Comparison of ENCODE assay signal across 28 mouse cellular contexts in the genomic region with DNA sequence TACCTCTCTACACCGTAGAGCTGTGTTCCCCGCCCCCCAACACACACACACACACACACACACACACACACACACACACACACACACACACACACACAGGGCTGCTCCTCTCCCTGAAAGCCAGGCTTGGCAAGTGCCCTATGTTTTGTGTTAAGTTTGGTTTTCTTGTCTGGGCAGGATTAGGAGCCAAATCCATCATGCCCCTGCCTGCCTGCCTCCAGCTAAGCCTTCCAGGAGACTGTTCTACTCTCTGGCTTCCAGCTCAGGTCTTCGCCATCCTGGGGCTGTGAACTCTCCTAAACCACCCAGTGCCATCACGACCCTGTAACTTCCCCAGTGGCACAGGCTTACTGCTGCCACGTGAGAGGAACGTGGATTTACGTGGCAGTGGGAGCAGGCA. TPM values are rescaled to one million over a fixed set of nuclear protein-coding genes. Genes with fewer than 3 reads are reported as not detected.
DNase-seq lines count a peak whose midpoint lies in the region; ATAC-seq and TF ChIP-seq lines count a peak whose summit lies in the region.
"Had no signal": no experiment of that assay in that cellular context is flagged by ENCODE, and none has a peak within 500 bp of the region (broad histone marks: within the 10 kb centered on the region; RNA-seq: fewer than 3 reads in every experiment).

No protein-coding gene starts in this region.

- no peak for TF ChIP-seq POLR2A in heart, adult 2 months (IDR thresholded peaks at IDR 0.05; ENCODE audit: insufficient read depth, low read depth, low read length)

- no peak overlapping the region for H3K9ac ChIP-seq in heart, embryonic 11.5 days (ENCODE audit: low read depth, low read length)
- H3K9ac ChIP-seq in heart, adult 2 months (ENCODE audit: low read depth, low read length) = no peak overlapping the region
- H3K9ac ChIP-seq in liver, embryonic 16.5 days (ENCODE audit: low read depth, low read length) = peak overlapping the region; percentile 58
- no peak overlapping the region for H3K9ac ChIP-seq in intestine, postnatal 0 days (ENCODE audit: low read depth, low read length)
- H3K9ac ChIP-seq: forebrain, embryonic 12.5 days; intestine, embryonic 15.5 days; kidney, embryonic 15.5 days; lung, embryonic 15.5 days; midbrain, embryonic 15.5 days; neural tube, embryonic 12.5 days had no signal

- H3K4me2 ChIP-seq in heart, embryonic 11.5 days = peak overlapping the region; percentile 40; the same call in 1 of the 2 replicates
- H3K4me2 ChIP-seq in liver, embryonic 16.5 days (ENCODE audit: low read depth, low read length) = peak overlapping the region; percentile 59
- no peak overlapping the region for H3K4me2 ChIP-seq in intestine, postnatal 0 days (replicated peaks; ENCODE audit: low read depth)
- H3K4me2 ChIP-seq: forebrain, embryonic 12.5 days; intestine, embryonic 15.5 days; kidney, embryonic 15.5 days; lung, embryonic 15.5 days; midbrain, embryonic 15.5 days; neural tube, embryonic 12.5 days had no signal

- WGBS in heart, embryonic 11.5 days (ENCODE audit: insufficient replicate concordance) = 78% methylated on average over 7 of the region's 7 CpGs
- WGBS in heart, adult 2 months = 83% methylated on average over 6 of the region's 7 CpGs
- WGBS in liver, embryonic 16.5 days (ENCODE audit: insufficient replicate concordance) = 76% methylated on average over 7 of the region's 7 CpGs
- 83% methylated on average over 7 of the region's 7 CpGs for WGBS in intestine, postnatal 0 days

- H3K27ac ChIP-seq in heart, embryonic 11.5 days (ENCODE audit: low read depth, low read length) = no peak overlapping the region
- no peak overlapping the region for H3K27ac ChIP-seq in heart, adult 2 months
- H3K27ac ChIP-seq in liver, embryonic 16.5 days (ENCODE audit: low read length) = peak overlapping the region; percentile 45
- no peak overlapping the region for H3K27ac ChIP-seq in intestine, postnatal 0 days (ENCODE audit: low read depth, low read length)
- H3K27ac ChIP-seq: forebrain, embryonic 12.5 days; hindbrain, embryonic 10.5 days; intestine, embryonic 15.5 days; kidney, embryonic 15.5 days; left cerebral cortex, adult 2 months; lung, embryonic 15.5 days; midbrain, embryonic 15.5 days; neural tube, embryonic 12.5 days had no signal

- H3K27me3 ChIP-seq in heart, embryonic 11.5 days (ENCODE audit: control insufficient read depth, insufficient read depth, low read length) = peaks cover 8% of the 10 kb centered on the region
- peaks cover 3% of the 10 kb centered on the region for H3K27me3 ChIP-seq in heart, adult 2 months (ENCODE audit: control insufficient read depth, insufficient read depth, low read length)
- H3K27me3 ChIP-seq in liver, embryonic 16.5 days (ENCODE audit: control insufficient read depth, insufficient read depth, low read depth, low read length) = peaks cover 2% of the 10 kb centered on the region; the same call in 1 of the 2 replicates
- H3K27me3 ChIP-seq in intestine, postnatal 0 days (replicated peaks; ENCODE audit: control insufficient read depth, insufficient read depth, low read length) = no peaks in the 10 kb centered on the region
- H3K27me3 ChIP-seq: intestine, embryonic 15.5 days had no signal

- DNase-seq in heart, adult 2 months = no peak
- peak; percentile 63 for DNase-seq in urinary bladder, postnatal 14 days (ENCODE audit: low spot score)
- no peak for DNase-seq in urinary bladder, adult 2 months (ENCODE audit: low spot score)
- DNase-seq in thymus, postnatal 25 days = no peak
- DNase-seq: adrenal gland, postnatal 14 days; cerebellum, adult 8-10 months; cerebellum, postnatal 36 days; embryo, embryonic 11 days; gastrocnemius, postnatal 25 days; heart, postnatal 10 days; kidney, postnatal 4 days; lung, postnatal 36 days; thymus, adult 18-20 months had no signal

- H3K4me3 ChIP-seq in heart, embryonic 11.5 days (ENCODE audit: low read depth, low read length) = peak overlapping the region; percentile 3; the same call in 1 of the 2 replicates
- no peak overlapping the region for H3K4me3 ChIP-seq in heart, adult 2 months
- H3K4me3 ChIP-seq in liver, embryonic 16.5 days (ENCODE audit: low read depth, low read length) = peak overlapping the region; percentile 81
- H3K4me3 ChIP-seq in intestine, postnatal 0 days (ENCODE audit: low read depth, low read length) = no peak overlapping the region
- H3K4me3 ChIP-seq: forebrain, embryonic 12.5 days; hindbrain, embryonic 10.5 days; intestine, embryonic 15.5 days; kidney, embryonic 15.5 days; left cerebral cortex, adult 2 months; lung, embryonic 15.5 days; megakaryocyte, embryonic 14.5 days; midbrain, embryonic 15.5 days; neural tube, embryonic 12.5 days had no signal

- no peak for TF ChIP-seq CTCF in heart, adult 2 months (IDR thresholded peaks at IDR 0.05)
- no peak for TF ChIP-seq CTCF in intestine, postnatal 0 days (IDR thresholded peaks at IDR 0.05; ENCODE audit: low read depth)

- no peaks in the 10 kb centered on the region for H3K36me3 ChIP-seq in heart, embryonic 11.5 days (ENCODE audit: control insufficient read depth, insufficient read depth, low read length)
- H3K36me3 ChIP-seq in heart, adult 2 months (ENCODE audit: control insufficient read depth, insufficient read depth, low read length) = no peaks in the 10 kb centered on the region
- peaks cover 12% of the 10 kb centered on the region for H3K36me3 ChIP-seq in liver, embryonic 16.5 days (ENCODE audit: control insufficient read depth, insufficient read depth)
- H3K36me3 ChIP-seq in intestine, postnatal 0 days (ENCODE audit: control insufficient read depth, insufficient read depth) = no peaks in the 10 kb centered on the region
- H3K36me3 ChIP-seq: forebrain, embryonic 12.5 days; hindbrain, embryonic 10.5 days; intestine, embryonic 15.5 days; kidney, embryonic 15.5 days; lung, embryonic 15.5 days; midbrain, embryonic 15.5 days; neural tube, embryonic 12.5 days had no signal

- ATAC-seq in heart, embryonic 11.5 days (replicated peaks; ENCODE audit: insufficient number of reproducible peaks, low FRiP score, low TSS enrichment) = no peak
- ATAC-seq in liver, embryonic 16.5 days (ENCODE audit: low read depth) = no peak
- ATAC-seq in intestine, postnatal 0 days = no peak
- ATAC-seq: CD4-positive, CD25-positive, alpha-beta regulatory T cell, adult 4 months; hindbrain, embryonic 16.5 days; intestine, embryonic 15.5 days; midbrain, embryonic 15.5 days had no signal

- TF ChIP-seq EP300 in heart, adult 2 months (IDR thresholded peaks at IDR 0.05; ENCODE audit: insufficient read depth, low read depth, low read length) = no peak

- H3K9me3 ChIP-seq in heart, embryonic 11.5 days (replicated peaks; ENCODE audit: control insufficient read depth, low read length) = peaks cover 5% of the 10 kb centered on the region; the same call in 1 of the 2 replicates
- H3K9me3 ChIP-seq in liver, embryonic 16.5 days (replicated peaks; ENCODE audit: control insufficient read depth, low read length) = peaks cover 2% of the 10 kb centered on the region; the same call in 1 of the 2 replicates
- no peaks in the 10 kb centered on the region for H3K9me3 ChIP-seq in intestine, postnatal 0 days (ENCODE audit: control insufficient read depth)
- H3K9me3 ChIP-seq: forebrain, embryonic 12.5 days; hindbrain, embryonic 10.5 days; intestine, embryonic 15.5 days; kidney, embryonic 15.5 days; lung, embryonic 15.5 days; midbrain, embryonic 15.5 days; neural tube, embryonic 12.5 days had no signal

- H3K4me1 ChIP-seq in heart, embryonic 11.5 days (ENCODE audit: control insufficient read depth, insufficient read depth, low read length) = no peaks in the 10 kb centered on the region
- H3K4me1 ChIP-seq in heart, adult 2 months (ENCODE audit: control insufficient read depth, insufficient read depth, low read length) = 0 out of 2 replicates have a peak, but pooled peaks cover 1% of the 10 kb centered on the region
- H3K4me1 ChIP-seq in liver, embryonic 16.5 days (ENCODE audit: control insufficient read depth, low read depth, low read length) = peaks cover 25% of the 10 kb centered on the region
- no peaks in the 10 kb centered on the region for H3K4me1 ChIP-seq in intestine, postnatal 0 days (replicated peaks; ENCODE audit: control insufficient read depth, insufficient read depth, low read length)

- no peaks in the 10 kb centered on the region for H3K79me2 ChIP-seq in heart, adult 2 months (replicated peaks; ENCODE audit: control insufficient read depth, insufficient read depth, low read length)

- intact Hi-C loops in heart, adult 2 months (cut with DNase I) = no loop called here

RNA-seq across cellular contexts. Expression of a gene that starts 2.3 kb away (rescaled TPM):
- 10.6 and 13.1 TPM in 2 replicates for polyA plus RNA-seq in heart, embryonic 11.5 days (2014; fragmentation: Nextera tagmentation; extraction: Ambion mirVana)
- total RNA-seq in heart, adult 2 months (2021) = under 1 TPM; 0.27 to 0.29 TPM
- 0.10 and 0.41 TPM in 2 replicates for polyA plus RNA-seq in heart, adult 2 months (2012; rRNA removed)
- 11.7 and 12.1 TPM in 2 replicates for polyA plus RNA-seq in urinary bladder, adult 2 months (2012; rRNA removed)
- polyA plus RNA-seq in liver, embryonic 16.5 days (2015; fragmentation: Nextera tagmentation; extraction: Ambion mirVana) = 38.4 and 39.6 TPM in 2 replicates
- polyA plus RNA-seq in intestine, postnatal 0 days (2015; fragmentation: Nextera tagmentation; extraction: Ambion mirVana) = 21.5 and 23.5 TPM in 2 replicates
- total RNA-seq: left cerebral cortex, postnatal 36 days had no signal

RNA-seq across cellular contexts. Expression of a gene that starts 42.9 kb away (rescaled TPM):
- polyA plus RNA-seq in heart, embryonic 11.5 days (2014; fragmentation: Nextera tagmentation; extraction: Ambion mirVana) = 185 and 205 TPM in 2 replicates
- 10 to 100 TPM; 54.6 to 55.0 TPM for total RNA-seq in heart, adult 2 months (2021)
- 11.8 and 21.2 TPM in 2 replicates for polyA plus RNA-seq in heart, adult 2 months (2012; rRNA removed)
- polyA plus RNA-seq in urinary bladder, adult 2 months (2012; rRNA removed) = 50.3 and 51.6 TPM in 2 replicates
- polyA plus RNA-seq in liver, embryonic 16.5 days (2015; fragmentation: Nextera tagmentation; extraction: Ambion mirVana) = 139 and 149 TPM in 2 replicates
- 71.2 and 77.6 TPM in 2 replicates for polyA plus RNA-seq in intestine, postnatal 0 days (2015; fragmentation: Nextera tagmentation; extraction: Ambion mirVana)

RNA-seq across cellular contexts. Expression of a gene that starts 43.1 kb away (rescaled TPM):
- polyA plus RNA-seq in heart, embryonic 11.5 days (2014; fragmentation: Nextera tagmentation; extraction: Ambion mirVana) = 94.7 and 108 TPM in 2 replicates
- 10 to 100 TPM; 72.8 to 79.8 TPM for total RNA-seq in heart, adult 2 months (2021)
- polyA plus RNA-seq in heart, adult 2 months (2012; rRNA removed) = 31.8 and 64.5 TPM in 2 replicates
- polyA plus RNA-seq in urinary bladder, adult 2 months (2012; rRNA removed) = 60.7 and 62.8 TPM in 2 replicates
- 24.4 and 26.7 TPM in 2 replicates for polyA plus RNA-seq in liver, embryonic 16.5 days (2015; fragmentation: Nextera tagmentation; extraction: Ambion mirVana)
- polyA plus RNA-seq in intestine, postnatal 0 days (2015; fragmentation: Nextera tagmentation; extraction: Ambion mirVana) = 124 and 138 TPM in 2 replicates

Comparison
In these comparisons a context has a peak if more than half of its experiments do, and no peak if none do; other contexts are left out.
1. H3K4me3 ChIP-seq: peak in heart, embryonic 11.5 days (single experiment) and liver, embryonic 16.5 days (single experiment); none in heart, adult 2 months (single experiment) and intestine, postnatal 0 days (single experiment).